Mouse (Mus musculus): ENCODE measurements around the gene Gli2.

- TF ChIP-seq CTCF (IDR thresholded peaks at IDR 0.05; ENCODE audit: low read depth, low read length): no peak
- no peak for TF ChIP-seq POLR2A (IDR thresholded peaks at IDR 0.05; ENCODE audit: borderline replicate concordance, low read depth, low read length)
These were observed 189.4 kb downstream of the Gli2 start for GRCm38 (mm10) chr1:118864031-118864430.
